Mouse (Mus musculus) neural tube, embryonic 12.5 days (tissue): ENCODE results near the gene Wdr19. TPM values are rescaled to one million over a fixed set of nuclear protein-coding genes. Genes with fewer than 3 reads are reported as not detected.

Source experiments
- polyA plus RNA-seq: library from polyadenylated mRNA; unstranded; fragments of >200 nt; fragmentation: Nextera tagmentation; extraction: Ambion mirVana; gene quantifications from 2 replicates; pipeline ENCODE4 v1.2.1, GENCODE M21; 2016

Wdr19 gene
- polyA plus RNA-seq, 1 experiment from 2014 or later, result 15.4 TPM

Other genes with a start within 250 kb of the Wdr19 start
- 0.32 and 0.52 TPM in 2 replicates for gene Tlr6, start 239.6 kb upstream of the Wdr19 start, polyA plus RNA-seq
- 16.8 and 18.2 TPM in 2 replicates for gene Fam114a1, start 229.6 kb upstream of the Wdr19 start, polyA plus RNA-seq
- 0.19 and 0.20 TPM in 2 replicates for gene Tmem156, start 107.6 kb upstream of the Wdr19 start, polyA plus RNA-seq
- 34.0 and 43.7 TPM in 2 replicates for gene Klhl5, start 92.2 kb upstream of the Wdr19 start, polyA plus RNA-seq
- 51.5 and 55.2 TPM in 2 replicates for gene Rfc1, start 136.0 kb downstream of the Wdr19 start, polyA plus RNA-seq
- 0.09 TPM in 1 of 2 replicates, not detected in the other for gene Klb, start 148.6 kb downstream of the Wdr19 start, polyA plus RNA-seq
- 677 and 706 TPM in 2 replicates for gene Rpl9, start 191.7 kb downstream of the Wdr19 start, polyA plus RNA-seq
- gene Lias, start 191.8 kb downstream of the Wdr19 start, polyA plus RNA-seq, result 61.6 and 63.0 TPM in 2 replicates
- 69.9 and 70.3 TPM in 2 replicates for gene Ugdh, start 236.3 kb downstream of the Wdr19 start, polyA plus RNA-seq